Mouse (Mus musculus) brain, embryonic 14.5 days (tissue): Measurements from ENCODE around the gene Gbp8.

Experiments used
- CTCF ChIP-seq: fragments of 200-500 bp; IDR thresholded peaks from 2 replicates; pipeline ENCODE4 v1.5.1; 2012; ENCODE audit warnings: inconsistent platforms, mild to moderate bottlenecking, moderate library complexity, borderline replicate concordance; ENCODE audit not compliant: insufficient read depth, insufficient read length; ENCODE audit errors: extremely low read depth
- POLR2A ChIP-seq: fragments of 200-500 bp; IDR thresholded peaks from 2 replicates; pipeline ENCODE4 v1.6.1; 2012; ENCODE audit warnings: mild to moderate bottlenecking, inconsistent platforms, borderline replicate concordance; ENCODE audit not compliant: poor library complexity, insufficient read depth, insufficient read length, severe bottlenecking; ENCODE audit errors: extremely low read depth

DNA sequence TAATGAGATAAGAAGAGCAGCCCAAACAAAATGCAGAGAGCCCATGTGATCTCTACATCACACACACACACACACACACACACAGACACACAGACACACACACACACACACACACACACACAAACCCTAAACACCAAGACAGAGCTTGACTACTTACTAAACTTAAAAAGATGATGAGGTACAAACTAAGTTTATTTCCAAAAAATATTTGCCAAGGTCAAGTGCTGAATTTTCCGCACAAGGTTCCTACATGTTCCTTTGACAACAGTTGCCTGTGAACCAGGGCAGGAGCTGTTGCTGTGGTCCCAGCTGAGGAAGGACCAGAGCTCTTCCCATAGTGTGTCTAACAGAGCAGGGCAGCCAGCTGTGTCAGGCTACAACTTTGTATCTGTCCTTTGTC lies 434 bp downstream of the Gbp8 start:
- TF ChIP-seq CTCF, result no peak
- no peak for TF ChIP-seq POLR2A
